Mouse (Mus musculus) liver, adult 2 months (tissue): ENCODE results near the gene Lsm7.

Experiments
- CTCF ChIP-seq: fragments of 200-500 bp; IDR thresholded peaks from 2 replicates; pipeline ENCODE4 v1.5.1; 2011; ENCODE audit warnings: low read depth, low read length, control low read depth
- POLR2A ChIP-seq: fragments of 200-500 bp; IDR thresholded peaks from 2 replicates; pipeline ENCODE4 v1.6.1; 2011; ENCODE audit warnings: low read length, control low read depth; ENCODE audit not compliant: insufficient read depth; ENCODE audit errors: extremely low read depth

- TF ChIP-seq CTCF (no peak), POLR2A (no peak)
Measured at GRCm38 (mm10) chr10:80842334-80842733, 12.7 kb downstream of the Lsm7 start.
